Mouse (Mus musculus): ENCODE measurements at regions not wholly inside any gene's neighbourhood (a gene's known extent, or its start where the extent isn't known, plus 50 kb on each side); places are given as distances from the start of the nearest gene placed in this dataset.

- DNase-seq = no peak
Observed at GRCm38 (mm10) chr6:135629236-135629635, 266.9 kb downstream of the Emp1 start.

- DNase-seq = no peak
Observed at GRCm38 (mm10) chr6:135632671-135633070, 270.3 kb downstream of the Emp1 start.

- DNase-seq = peak; percentile 82 to 87
Observed at GRCm38 (mm10) chr6:135636648-135637047, 274.3 kb downstream of the Emp1 start.

- DNase-seq = peak; percentile 47 to 64
Observed at GRCm38 (mm10) chr6:135642711-135643110, 280.4 kb downstream of the Emp1 start.

- no peak for DNase-seq
Observed at GRCm38 (mm10) chr6:135646177-135646576, 283.8 kb downstream of the Emp1 start.

- peak in 1 of 2 experiments; percentile 28 for DNase-seq
Observed at GRCm38 (mm10) chr6:135653002-135653401, 290.7 kb downstream of the Emp1 start.

GRCm38 (mm10) chr6:135662386-135662785 lies 300.0 kb downstream of the Emp1 start:
- peak; percentile 59 to 60 for DNase-seq

GRCm38 (mm10) chr6:135662801-135663537 lies 300.6 kb downstream of the Emp1 start:
- no peak for DNase-seq
